Mouse (Mus musculus) granulocyte monocyte progenitor cell, adult 5-6 weeks (primary cell): ENCODE measurements around the gene Gal3st2. TPM values are rescaled to one million over a fixed set of nuclear protein-coding genes. Genes with fewer than 3 reads are reported as not detected.
"Not testable (repeated sequence)": the region's sequence is repeated elsewhere in the genome, so short reads cannot be mapped to it uniquely, and the experiment has no call there.

Source experiments
- ATAC-seq: replicated peaks from 2 replicates; pipeline ENCODE4 v1.8.0; 2016; ENCODE audit warnings: mild to moderate bottlenecking, moderate TSS enrichment, inconsistent platforms; ENCODE audit not compliant: poor library complexity, severe bottlenecking
- total RNA-seq, 2 experiments: library from RNA; stranded (forward) in 1 of 2; stranded (reverse) in 1 of 2; fragments of 200-712, 200-1000 nt in 1 of 2; fragments of >200 nt in 1 of 2; fragmentation: Nextera tagmentation in 1 of 2; gene quantifications; 2 replicates each; pipeline ENCODE4 v1.2.3; 2014 to 2017

The Gal3st2 gene
- total RNA-seq (2014; fragmentation: Nextera tagmentation) (not detected in 2 replicates), total RNA-seq (2017) (not detected in 2 replicates)

DNA sequence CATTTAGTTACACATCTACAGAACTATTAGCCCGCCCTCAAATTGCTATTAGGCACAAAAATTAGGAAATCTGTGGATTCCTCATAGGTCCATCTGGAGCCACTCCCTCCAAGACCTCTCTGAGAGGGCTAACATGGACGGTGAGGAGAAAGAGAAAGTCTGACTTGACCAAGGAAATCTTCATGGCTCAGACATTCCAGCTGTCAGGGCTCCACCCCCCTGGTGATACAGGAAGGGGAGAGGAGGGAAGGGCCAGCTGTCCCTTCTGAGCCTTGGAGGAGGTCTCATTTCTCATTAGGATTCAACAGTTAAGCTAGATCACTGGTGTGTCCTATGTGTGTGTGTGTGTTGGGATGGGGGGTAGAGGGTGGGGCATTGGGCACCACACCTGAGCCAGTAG lies at the start of gene Gal3st2:
TSS of gene Gal3st2 (plus strand) at position 259 of the 400 bp plus-strand sequence.
- ATAC-seq: not testable (repeated sequence)

DNA sequence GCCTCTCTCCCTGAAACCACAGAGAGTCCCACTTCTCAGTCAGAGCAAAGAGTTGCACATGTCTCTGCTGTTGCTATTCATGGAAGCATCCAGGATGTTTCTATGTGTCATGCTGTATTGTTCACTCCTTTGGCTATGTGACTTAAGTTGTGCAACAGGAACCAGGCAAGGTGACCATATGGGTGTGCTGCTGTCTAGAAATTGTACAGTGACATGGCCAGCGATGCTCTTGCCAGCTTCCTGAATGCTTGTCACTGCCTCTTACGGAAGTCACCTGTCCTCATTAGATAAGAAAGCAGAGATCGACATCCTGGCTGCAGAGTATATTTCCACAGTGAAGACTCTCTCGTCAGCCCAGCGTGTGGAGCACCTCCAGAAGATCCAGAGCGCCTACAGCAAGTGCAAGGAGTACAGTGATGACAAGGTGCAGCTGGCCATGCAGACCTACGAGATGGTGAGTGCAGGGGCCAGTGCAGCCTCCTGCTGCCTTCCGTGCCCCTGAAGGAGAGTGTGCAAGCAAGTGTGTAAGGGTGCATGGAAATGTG lies 49.5 kb upstream of the Gal3st2 start:
- ATAC-seq: peak; percentile 33; the same call in 1 of the 2 replicates

DNA sequence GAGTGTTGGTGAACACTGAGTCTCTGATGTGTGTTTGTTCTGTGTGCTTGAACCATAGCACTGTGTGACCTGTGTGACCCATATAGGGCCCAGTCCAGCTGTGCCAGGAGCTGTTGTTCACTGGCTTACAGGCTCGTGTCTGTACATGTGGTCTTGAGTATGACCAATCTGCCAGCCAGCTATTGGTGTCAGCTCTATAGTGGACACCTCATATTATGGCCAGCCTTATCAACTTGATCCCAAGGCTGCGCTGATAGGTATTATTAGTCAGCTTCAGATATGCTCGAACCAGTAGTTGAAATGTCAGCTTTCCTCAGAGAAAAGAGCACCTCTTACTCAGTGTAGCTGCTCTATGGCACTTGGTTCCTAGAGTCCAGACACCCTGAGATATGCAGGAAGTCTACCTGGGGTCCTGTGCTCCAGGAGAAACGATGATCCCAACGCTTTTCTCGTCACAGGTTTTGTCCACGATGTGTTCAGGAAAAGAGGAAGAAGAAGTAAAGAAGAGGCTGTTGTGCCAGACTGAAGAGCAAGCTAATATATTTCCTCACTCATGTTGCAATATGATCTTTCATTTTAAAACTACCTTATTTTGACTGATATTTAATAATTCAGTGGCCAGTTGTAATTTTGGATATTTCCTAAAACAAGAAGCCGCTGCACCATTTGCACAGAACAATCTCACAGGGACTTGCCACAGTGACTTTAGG lies 43.1 kb upstream of the Gal3st2 start:
- ATAC-seq: peak; percentile 84

DNA sequence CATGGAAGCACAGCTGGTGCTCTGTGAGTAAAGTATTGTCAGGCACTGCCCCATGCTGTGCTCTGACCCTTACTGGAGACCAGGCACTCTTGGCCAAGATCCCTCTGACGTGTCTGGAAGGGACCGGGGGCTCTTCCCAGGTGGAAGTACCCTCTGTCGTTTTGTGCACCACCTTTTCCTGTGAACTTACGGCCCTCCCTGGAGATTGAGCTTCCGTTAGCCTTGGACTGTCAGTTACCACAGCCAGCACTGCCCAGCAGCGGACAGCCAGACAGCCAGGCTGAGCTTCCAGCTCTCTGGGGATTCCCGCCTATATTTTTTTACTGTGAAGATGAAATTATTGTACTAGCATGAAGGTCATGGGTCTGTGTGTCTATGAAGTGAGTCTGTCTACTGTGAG lies 42.4 kb upstream of the Gal3st2 start:
- ATAC-seq: peak; percentile 4; the same call in 1 of the 2 replicates

DNA sequence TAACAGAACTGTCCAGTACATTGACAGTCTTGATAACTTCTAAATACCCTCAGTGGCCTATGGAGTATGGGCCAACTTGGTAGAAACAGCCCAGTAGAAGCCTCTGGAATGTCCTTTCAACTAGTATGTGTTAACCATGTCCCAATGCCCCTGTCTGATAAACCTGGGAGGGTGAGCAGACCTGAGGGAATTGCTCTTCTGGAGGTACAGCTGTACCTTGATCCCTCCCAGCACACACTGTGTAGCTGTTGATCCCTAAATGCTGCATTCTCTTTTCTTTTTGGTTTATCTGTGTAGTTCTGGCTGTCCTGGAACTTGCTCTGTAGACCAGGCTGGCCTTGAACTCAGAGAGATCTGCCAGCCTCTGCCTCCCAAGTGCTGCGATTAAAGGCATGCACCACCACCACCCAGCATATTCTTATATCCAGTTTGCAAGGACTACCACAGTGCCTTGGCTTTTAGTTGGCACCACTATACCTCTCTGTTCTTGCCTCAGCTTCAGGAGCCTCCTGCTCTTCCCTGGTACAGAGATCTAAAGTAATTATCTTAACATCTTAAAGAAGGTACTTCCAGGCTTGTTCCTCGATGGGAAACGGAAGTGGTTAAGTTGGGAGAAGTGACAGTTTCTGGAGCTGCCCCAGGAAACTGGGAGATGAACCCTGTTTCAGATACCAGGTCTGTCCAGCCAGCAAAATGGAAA lies 37.2 kb upstream of the Gal3st2 start:
- no peak for ATAC-seq

DNA sequence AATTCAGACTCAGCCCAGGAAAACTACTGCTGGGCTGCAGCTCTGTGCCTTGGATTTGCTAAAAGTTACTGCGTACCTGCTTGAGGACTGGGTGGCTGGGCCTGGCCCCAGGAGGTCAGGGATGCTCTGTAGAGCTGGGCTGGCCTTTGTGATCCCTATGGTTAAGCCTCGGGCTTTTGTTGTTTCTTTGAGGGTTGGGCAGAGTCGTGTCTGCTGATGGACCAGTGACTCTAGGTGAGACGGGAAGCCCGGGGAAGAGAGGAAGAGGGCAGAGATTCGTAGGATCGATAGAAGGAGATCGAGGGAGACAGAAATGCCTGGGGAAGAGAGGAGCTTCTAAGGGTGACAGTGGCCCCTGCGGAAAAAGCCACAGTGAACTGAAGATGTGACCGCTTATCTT lies 36.5 kb upstream of the Gal3st2 start, which contains the start of gene D2hgdh:
TSS of gene D2hgdh (plus strand) at position 301 of the 400 bp plus-strand sequence.
- ATAC-seq: 0 out of 2 replicates have a peak, but pooled peaks have one; percentile 1

DNA sequence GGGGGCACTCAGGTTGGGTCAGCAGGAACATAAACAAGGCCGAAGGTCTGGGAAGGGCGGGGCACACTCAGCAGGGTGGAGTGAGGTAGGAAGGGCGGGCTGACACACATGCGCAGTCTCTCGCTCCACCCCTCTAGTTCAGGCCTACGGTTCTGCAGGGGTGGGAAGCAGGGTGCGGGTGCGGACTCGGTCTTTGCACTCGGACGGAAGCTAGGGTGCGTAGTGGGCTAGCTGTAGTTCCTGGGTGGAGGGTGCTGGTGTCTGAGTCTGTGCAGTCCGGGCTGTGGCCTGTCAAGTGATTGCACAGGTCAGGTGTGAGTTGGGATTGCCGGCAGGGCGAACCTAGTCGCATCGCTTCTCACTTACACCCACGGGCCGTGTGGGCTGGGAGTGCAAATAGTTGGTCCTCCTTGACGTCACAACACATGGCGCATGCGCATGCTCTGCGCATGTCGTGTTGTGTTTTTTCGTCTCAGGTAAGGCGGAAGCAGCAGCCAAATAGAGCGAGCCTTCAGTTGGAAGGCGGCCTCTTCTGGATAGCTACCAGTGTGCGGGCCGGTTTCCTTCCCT lies 35.9 kb upstream of the Gal3st2 start:
- ATAC-seq: peak; percentile 84

DNA sequence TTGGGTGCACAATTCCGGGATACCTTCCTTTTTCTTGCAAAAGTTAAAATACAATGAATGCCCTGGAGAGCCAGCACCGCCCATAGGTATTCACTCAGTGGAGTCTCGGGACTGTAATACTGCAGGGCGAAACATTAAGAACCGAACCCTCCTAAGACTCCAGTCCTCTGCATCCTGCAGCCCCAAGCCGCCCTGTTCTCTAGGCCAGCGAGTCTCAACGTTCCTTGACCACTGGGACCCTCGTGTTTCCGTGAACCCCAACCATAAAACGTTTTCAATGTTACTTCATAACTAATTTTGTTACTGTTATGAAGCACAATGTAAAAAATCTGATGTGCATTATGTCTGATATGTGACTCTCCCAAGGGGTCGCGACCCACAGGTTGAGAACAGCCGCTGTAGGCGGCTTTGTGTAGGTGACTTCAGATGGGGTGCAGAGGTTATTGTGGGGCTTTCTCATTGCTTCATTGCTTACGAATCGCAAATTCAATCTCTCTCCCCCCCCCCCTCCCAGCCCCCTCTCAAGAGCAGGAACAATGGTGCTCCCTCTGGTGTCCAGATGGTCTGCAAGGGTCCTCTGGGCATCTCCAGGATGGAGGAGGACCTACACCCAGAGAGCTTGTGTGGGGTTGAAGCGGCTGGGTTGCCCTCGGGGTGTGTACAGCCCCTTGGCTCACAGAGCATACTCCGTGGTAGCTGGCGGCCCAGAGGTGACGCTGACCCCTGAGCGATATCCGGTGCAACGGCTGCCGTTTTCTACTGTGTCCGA lies 35.2 kb upstream of the Gal3st2 start:
- ATAC-seq: no peak

DNA sequence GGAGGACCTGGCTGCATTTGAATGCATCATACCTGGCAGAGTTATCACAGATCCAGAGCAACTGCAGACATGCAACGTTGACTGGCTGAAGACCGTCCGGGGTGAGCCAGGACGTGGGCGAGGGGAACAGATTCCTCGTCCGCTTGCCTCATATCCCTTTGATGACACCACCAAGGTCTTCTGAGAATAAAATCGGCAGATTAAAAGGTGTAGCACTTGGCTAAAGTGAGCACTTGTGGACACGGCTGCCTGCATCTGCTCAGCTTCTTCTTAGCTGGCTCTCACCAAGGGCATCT lies 34.6 kb upstream of the Gal3st2 start:
- ATAC-seq: no peak

DNA sequence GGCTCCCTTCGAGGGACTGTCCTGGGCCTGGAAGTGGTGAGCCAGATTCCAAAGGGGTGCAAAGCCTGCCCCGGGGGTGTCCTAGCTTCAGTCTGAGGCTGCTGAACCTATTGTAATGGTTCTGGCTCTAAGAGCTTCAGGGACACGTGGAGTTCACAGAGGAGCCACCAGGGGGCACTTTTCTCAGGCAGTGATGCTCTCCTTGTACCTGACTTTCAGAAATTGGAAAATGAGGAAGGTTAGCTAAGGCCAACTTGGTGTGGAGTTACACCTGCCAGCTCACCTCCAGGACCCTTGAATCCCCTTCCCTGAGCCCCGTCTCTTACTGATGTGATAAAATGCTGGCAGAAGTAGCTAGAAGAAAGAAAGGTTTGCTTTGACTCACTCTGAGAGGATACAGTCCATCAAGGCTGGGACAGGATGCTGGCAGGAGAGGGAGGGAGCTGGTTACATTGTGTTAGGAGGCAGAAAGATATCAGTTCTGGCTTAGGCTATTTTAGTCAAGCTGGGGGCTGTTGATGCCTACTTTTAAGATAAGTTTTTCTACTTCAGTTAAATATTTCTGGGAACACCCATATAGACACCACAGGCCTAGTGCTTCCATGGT lies 28.2 kb upstream of the Gal3st2 start:
- ATAC-seq: peak; percentile 90

DNA sequence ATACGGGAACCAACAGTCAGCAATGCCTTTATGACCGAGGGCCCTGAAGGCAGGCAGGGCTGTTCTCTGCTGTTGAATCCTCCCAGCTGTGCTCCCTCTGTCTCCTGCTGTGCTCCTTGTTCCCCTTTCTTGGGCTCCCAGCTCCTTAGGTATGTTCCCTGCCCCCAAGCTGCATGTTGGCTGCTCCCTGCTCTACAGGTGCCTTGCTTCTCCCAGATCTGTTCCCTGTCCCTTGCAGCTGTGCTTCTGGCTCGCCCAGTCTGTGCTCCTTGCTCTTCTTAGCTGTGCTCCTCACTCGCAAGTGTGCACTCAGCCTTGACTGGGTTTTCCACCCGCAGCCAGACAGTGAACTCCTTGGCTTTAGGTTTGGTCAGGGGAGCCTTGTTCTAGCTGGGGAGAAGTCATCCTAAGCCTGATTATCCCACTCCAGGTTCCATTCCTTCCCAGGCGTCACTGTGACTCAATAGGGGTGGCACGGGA lies 26.4 kb upstream of the Gal3st2 start:
- no peak for ATAC-seq

DNA sequence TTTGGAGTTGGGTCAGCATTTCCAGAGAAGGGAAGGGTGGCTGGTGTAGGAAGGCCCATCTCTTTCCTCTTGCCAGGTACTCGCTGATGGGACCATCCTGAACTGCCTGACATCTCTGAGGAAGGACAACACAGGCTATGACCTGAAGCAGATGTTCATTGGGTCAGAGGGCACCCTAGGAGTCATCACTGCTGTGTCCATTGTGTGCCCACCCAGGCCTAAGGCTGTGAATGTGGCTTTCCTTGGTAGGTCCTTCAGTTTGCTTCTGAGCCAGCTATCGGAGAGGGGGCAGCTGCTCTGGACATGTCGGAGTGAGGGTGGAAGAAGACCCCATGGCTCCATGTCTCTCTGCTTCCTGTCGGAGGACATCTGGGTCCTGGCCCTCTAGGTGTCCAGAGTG lies 25.9 kb upstream of the Gal3st2 start:
- ATAC-seq: no peak

DNA sequence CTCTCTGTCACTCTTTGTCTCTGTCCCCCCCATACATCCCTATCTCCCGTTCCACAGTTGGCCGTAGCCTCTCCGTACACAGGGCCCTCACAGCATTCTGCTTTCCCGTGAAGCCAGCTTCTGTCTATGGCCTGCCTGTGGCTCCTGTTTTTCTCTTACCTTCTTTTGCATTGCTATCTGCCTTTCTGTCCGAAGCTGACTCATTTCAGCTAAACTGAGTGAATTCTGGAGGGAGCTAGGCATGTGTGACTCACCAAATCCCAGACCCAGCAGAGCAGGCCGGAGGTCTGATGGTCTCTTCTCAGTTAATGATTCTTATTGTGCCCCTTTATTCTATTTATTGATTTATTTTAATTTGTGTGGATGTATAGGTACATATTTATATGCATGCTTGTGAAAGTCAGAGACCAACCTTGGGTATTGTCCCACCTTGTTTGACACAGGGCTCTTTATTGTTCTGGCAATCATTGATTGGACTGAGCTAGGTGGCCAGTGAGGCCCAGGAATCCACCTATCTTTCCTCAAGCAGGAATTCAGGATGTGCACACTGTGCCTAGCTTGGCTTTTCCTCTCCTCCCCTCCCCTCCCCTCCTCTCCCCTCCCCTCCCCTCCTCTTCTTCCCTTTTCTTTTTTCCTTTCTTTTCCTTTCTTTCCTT lies 25.1 kb upstream of the Gal3st2 start:
- ATAC-seq: no peak

DNA sequence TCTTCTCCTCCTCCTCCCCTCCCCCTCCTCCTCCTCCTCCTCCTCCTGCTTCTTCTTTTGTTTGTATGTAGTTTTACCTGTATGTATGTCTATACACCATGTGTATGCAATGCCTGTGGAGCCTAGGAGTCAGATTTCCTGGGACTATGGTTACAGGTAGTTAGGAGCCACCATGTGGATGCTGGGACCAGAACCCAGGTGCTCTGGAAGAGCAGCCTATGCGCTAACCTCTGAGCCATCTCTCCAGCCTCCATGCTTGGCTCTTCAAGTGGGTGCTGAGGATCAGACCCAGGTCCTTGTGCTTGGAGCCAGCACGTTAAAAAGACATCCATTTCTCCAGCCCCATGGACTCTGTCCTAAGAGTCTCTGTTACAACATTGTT lies 24.6 kb upstream of the Gal3st2 start:
- ATAC-seq: no peak

DNA sequence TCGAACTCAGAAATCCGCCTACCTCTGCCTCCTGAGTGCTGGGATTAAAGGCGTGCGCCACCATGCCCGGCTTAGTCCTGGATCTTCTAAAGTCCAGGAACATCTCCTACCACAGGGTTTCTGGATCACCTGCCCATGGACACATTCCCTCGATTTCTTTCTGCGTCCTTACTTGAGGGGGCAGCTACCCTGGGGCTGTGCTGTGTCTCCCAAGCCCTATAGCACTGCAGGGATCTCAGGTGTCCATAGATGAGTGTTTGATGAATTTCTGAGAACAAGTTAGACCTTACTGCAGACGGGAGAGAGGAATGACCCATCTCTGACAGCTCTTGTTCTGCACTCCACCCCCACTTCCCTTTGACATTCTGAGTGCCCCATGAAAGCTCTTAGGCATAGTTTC lies 23.8 kb upstream of the Gal3st2 start:
- ATAC-seq: no peak

DNA sequence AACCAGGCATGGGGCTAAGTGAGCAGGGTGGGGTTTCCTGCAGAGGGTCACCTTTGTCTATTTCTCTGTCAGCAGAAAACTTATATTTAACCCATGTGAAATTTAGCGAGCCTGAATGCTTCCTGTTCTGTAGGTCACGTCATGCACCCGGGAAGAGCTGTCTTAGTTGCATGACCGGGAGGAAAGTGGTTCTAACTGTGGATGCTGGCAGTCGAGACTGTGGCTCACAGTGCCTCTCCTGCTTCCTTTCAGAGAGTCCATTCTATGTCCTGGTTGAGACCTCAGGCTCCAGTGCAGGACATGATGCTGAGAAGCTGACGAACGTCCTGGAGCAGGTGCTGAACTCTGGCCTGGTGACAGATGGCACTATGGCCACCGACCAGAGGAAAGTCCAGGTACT lies 22.5 kb upstream of the Gal3st2 start:
- ATAC-seq: not testable (repeated sequence)

DNA sequence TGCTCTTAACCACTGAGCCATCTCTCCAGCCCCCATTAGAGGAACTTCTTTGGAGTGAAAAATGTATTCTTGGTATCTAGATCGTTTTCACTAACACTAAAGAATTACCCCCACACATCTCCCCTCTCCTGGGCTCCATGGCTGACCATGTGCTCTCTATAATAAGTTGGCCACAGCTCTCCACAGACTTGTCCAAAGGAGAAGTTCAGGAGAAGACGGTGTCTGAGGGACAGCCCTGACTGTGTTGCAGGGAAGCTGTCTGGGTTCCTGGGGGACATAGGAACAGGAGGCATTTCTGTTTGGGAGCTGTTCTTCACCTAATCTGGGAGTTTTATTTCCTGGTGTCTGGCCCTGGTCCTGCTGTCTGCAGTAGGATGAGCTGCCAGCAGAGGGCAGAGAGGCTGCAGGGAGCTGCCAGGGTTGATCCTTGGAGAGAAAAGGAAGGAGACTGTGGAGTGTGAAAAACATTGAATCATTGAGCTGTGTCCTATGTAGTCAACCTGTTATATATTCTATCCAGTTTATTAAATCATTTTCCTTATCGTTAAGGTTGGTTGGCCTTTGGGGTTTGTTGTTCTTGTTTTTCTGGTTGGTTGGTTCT lies 15.2 kb upstream of the Gal3st2 start:
- peak; percentile 97 for ATAC-seq

DNA sequence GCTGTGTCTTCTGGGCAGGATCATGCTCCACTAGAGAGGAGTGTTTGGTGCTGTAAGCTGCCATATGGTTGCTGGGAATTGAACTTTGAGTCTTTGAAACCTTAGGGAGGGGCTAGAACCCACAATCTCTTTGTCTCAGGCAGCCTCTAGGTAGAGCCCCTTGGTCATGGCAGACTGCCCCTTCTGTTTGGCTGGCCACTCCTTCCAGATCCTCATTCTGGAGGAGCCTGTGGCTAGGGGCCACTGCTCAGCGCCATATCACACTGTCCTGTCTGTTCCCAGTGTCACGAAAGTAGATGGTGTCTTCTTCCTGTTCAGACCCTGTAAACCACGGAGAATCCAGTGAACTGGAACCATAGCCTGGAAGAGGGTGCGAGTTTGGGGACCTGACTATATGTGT lies 5.3 kb upstream of the Gal3st2 start:
- ATAC-seq: peak; percentile 50

DNA sequence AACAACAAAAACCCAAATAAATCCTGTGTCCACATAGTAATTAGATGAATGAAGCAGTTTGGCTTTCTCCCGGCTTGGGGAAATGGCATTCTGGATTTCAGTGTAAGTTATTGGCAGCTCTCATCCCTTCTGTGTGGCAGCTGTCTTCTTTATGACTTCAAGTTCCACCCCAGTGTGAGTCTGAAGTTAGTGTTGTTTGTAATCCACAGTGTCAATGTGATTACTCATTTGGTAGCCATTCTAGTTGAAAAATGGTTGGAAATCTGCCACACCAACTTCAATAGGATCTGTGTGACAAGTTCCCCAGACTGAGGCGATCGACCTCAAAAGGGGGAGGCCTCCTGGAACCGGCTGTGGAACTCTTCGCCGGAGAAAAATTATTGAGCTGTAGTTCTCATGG lies 3.7 kb upstream of the Gal3st2 start:
- ATAC-seq: no peak
